Comparison of ENCODE assay signal across 8 mouse cellular contexts in genomic region chr6:115037103-115038094, GRCm38 (mm10). TPM values are rescaled to one million over a fixed set of nuclear protein-coding genes. Genes with fewer than 3 reads are reported as not detected.
DNase-seq lines count a peak whose midpoint lies in the region; ATAC-seq and TF ChIP-seq lines count a peak whose summit lies in the region.

Gene Tamm41 (minus strand): TSS chr6:115037876.

- H3K4me3 ChIP-seq in G1E (ENCODE audit: low read depth, low read length): peak within 1 kb of the TSS; percentile 99
- H3K4me3 ChIP-seq in forebrain, embryonic 15.5 days: peak within 1 kb of the TSS; percentile 98
- H3K4me3 ChIP-seq in neural tube, embryonic 14.5 days (ENCODE audit: low read depth, low read length): peak within 1 kb of the TSS; percentile 84

- H3K9ac ChIP-seq in forebrain, embryonic 15.5 days (replicated peaks): peak within 1 kb of the TSS; percentile 87
- peak within 1 kb of the TSS; percentile 73 for H3K9ac ChIP-seq in neural tube, embryonic 14.5 days (replicated peaks; ENCODE audit: low read depth, low read length)

- no peaks in the 10 kb centered on the region for H3K9me3 ChIP-seq in G1E (replicated peaks)
- H3K9me3 ChIP-seq in forebrain, embryonic 15.5 days: no peaks in the 10 kb centered on the region
- H3K9me3 ChIP-seq in neural tube, embryonic 14.5 days (ENCODE audit: control insufficient read depth, low read length): no peaks in the 10 kb centered on the region

- H3K4me1 ChIP-seq in G1E (ENCODE audit: insufficient read depth, low read depth, low read length): peaks cover 19% of the 10 kb centered on the region
- peaks cover 19% of the 10 kb centered on the region for H3K4me1 ChIP-seq in forebrain, embryonic 15.5 days
- H3K4me1 ChIP-seq in neural tube, embryonic 14.5 days (ENCODE audit: control insufficient read depth, insufficient read depth, low read length): peaks cover 4% of the 10 kb centered on the region

- ATAC-seq in G1E (ENCODE audit: extremely low read depth, insufficient number of reproducible peaks, low FRiP score, poor library complexity, severe bottlenecking): peak; percentile 78
- peak; percentile 96 for ATAC-seq in forebrain, embryonic 15.5 days (replicated peaks)
- ATAC-seq in neural tube, embryonic 14.5 days (ENCODE audit: low read depth): peak; percentile 94

- peak; percentile 93 for DNase-seq in G1E (ENCODE audit: low spot score)
- peak; percentile 84 for DNase-seq in cerebellum, adult 11-12 months
- DNase-seq in heart, postnatal 14 days: peak; percentile 91 to 94
- DNase-seq in large intestine, adult 2 months (ENCODE audit: low read depth, low spot score): peak; percentile 47
- DNase-seq in lung, adult 18-20 months: peak; percentile 81 to 84
- DNase-seq in testis, postnatal 10 days (ENCODE audit: low spot score): peak; percentile 93

- H3K4me2 ChIP-seq in forebrain, embryonic 15.5 days (replicated peaks): peak within 1 kb of the TSS; percentile 71
- peak within 1 kb of the TSS; percentile 62 for H3K4me2 ChIP-seq in neural tube, embryonic 14.5 days (ENCODE audit: low read depth, low read length)

- 1% methylated on average over 55 of the region's 57 CpGs for WGBS in forebrain, embryonic 15.5 days
- under 1% methylated on average over 57 of the region's 57 CpGs for WGBS in large intestine, adult 2 months
- 2% methylated on average over 56 of the region's 57 CpGs for WGBS in neural tube, embryonic 14.5 days

- TF ChIP-seq CTCF in G1E (IDR thresholded peaks at IDR 0.05; ENCODE audit: low read depth, low read length): peak; percentile 78

- no peak within 1 kb of the TSS; the same call in 1 of the 2 replicates for H3K27ac ChIP-seq in forebrain, embryonic 15.5 days (replicated peaks)
- no peak within 1 kb of the TSS for H3K27ac ChIP-seq in neural tube, embryonic 14.5 days (ENCODE audit: low read depth, low read length)

- peaks cover 5% of the 10 kb centered on the region; the same call in 1 of the 2 replicates for H3K27me3 ChIP-seq in G1E (ENCODE audit: insufficient read depth, low read length)
- H3K27me3 ChIP-seq in forebrain, embryonic 15.5 days: no peaks in the 10 kb centered on the region
- peaks cover 3% of the 10 kb centered on the region; the same call in 1 of the 2 replicates for H3K27me3 ChIP-seq in neural tube, embryonic 14.5 days (ENCODE audit: control insufficient read depth, insufficient read depth, low read length)

- H3K36me3 ChIP-seq in G1E (replicated peaks): peaks cover 38% of the 10 kb centered on the region
- H3K36me3 ChIP-seq in forebrain, embryonic 15.5 days: peaks cover 19% of the 10 kb centered on the region
- peaks cover 16% of the 10 kb centered on the region for H3K36me3 ChIP-seq in neural tube, embryonic 14.5 days (ENCODE audit: control insufficient read depth, insufficient read depth, low read length)

- intact Hi-C loops in heart, postnatal 14 days (cut with DNase I): no loop called here

RNA-seq across cellular contexts. Expression of gene Tamm41, which starts in this region (rescaled TPM):
- total RNA-seq in G1E (2014; fragmentation: Nextera tagmentation) (26.4 and 33.0 TPM in 2 replicates), G1E (2017) (47.4 and 48.8 TPM in 2 replicates)
- 20.9 and 23.4 TPM in 2 replicates for polyA plus RNA-seq in G1E (2012)
- polyA plus RNA-seq in forebrain, embryonic 15.5 days (2015; fragmentation: Nextera tagmentation; extraction: Ambion mirVana): 61.2 and 68.0 TPM in 2 replicates
- 10 to 100 TPM; 12.5 to 14.4 TPM for total RNA-seq in heart, postnatal 14 days (2021)
- 32.7 and 44.3 TPM in 2 replicates for polyA plus RNA-seq in large intestine, adult 2 months (2012; rRNA removed)
- polyA plus RNA-seq in neural tube, embryonic 14.5 days (2014; fragmentation: Nextera tagmentation; extraction: Ambion mirVana): 51.5 and 55.8 TPM in 2 replicates
